Mouse (Mus musculus): ENCODE data around the gene Mfsd6. TPM values are rescaled to one million over a fixed set of nuclear protein-coding genes. Genes with fewer than 3 reads are reported as not detected.

The Mfsd6 gene
- polyA plus RNA-seq, 1 experiment: 9.2 TPM

- DNase-seq: no peak
- no peak overlapping the region for H3K4me3 ChIP-seq (ENCODE audit: control insufficient read depth, insufficient read depth, low read length)
- no peak for TF ChIP-seq POLR2A (IDR thresholded peaks at IDR 0.05; ENCODE audit: control insufficient read depth, extremely low read depth, insufficient read depth, low read length, poor library complexity)
- TF ChIP-seq CTCF (IDR thresholded peaks at IDR 0.05; ENCODE audit: borderline replicate concordance, control insufficient read depth, extremely low read depth, insufficient read depth, low read length, poor library complexity): no peak
- no peak overlapping the region for H3K27ac ChIP-seq (ENCODE audit: control insufficient read depth, insufficient read depth, low read length)
- WGBS: 100% methylated on average over 1 of the region's 1 CpGs
- H3K36me3 ChIP-seq (ENCODE audit: control insufficient read depth, insufficient read depth, low read length): no peaks in the 10 kb centered on the region
- no peaks in the 10 kb centered on the region for H3K27me3 ChIP-seq (ENCODE audit: control insufficient read depth, insufficient read depth, low read length)
- H3K4me1 ChIP-seq (replicated peaks; ENCODE audit: control insufficient read depth, insufficient read depth, low read length): peaks cover 6% of the 10 kb centered on the region; the same call in 1 of the 2 replicates
Observed at GRCm38 (mm10) chr1:52730258-52730657, 3.0 kb upstream of the Mfsd6 start.

- Histone ChIP-seq H3K4me1 (replicated peaks; ENCODE audit: control insufficient read depth, insufficient read depth, low read length) (peaks cover 4% of the 10 kb centered on the region; the same call in 1 of the 2 replicates), H3K36me3 (ENCODE audit: control insufficient read depth, insufficient read depth, low read length) (no peaks in the 10 kb centered on the region), H3K4me3 (ENCODE audit: control insufficient read depth, insufficient read depth, low read length) (no peak overlapping the region), H3K27me3 (ENCODE audit: control insufficient read depth, insufficient read depth, low read length) (no peaks in the 10 kb centered on the region), H3K27ac (ENCODE audit: control insufficient read depth, insufficient read depth, low read length) (no peak overlapping the region)
- WGBS: 91% methylated on average over 5 of the region's 5 CpGs
- TF ChIP-seq POLR2A (IDR thresholded peaks at IDR 0.05; ENCODE audit: control insufficient read depth, extremely low read depth, insufficient read depth, low read length, poor library complexity): no peak
- TF ChIP-seq CTCF (IDR thresholded peaks at IDR 0.05; ENCODE audit: borderline replicate concordance, control insufficient read depth, extremely low read depth, insufficient read depth, low read length, poor library complexity): no peak
- no peak for DNase-seq
Observed at GRCm38 (mm10) chr1:52728857-52729489, 1.7 kb upstream of the Mfsd6 start.

GRCm38 (mm10) chr1:52726371-52727055 is 749 bp downstream of the Mfsd6 start:
- under 1% methylated on average over 55 of the region's 56 CpGs for WGBS
- Histone ChIP-seq H3K27me3 (ENCODE audit: control insufficient read depth, insufficient read depth, low read length) (no peaks in the 10 kb centered on the region), H3K36me3 (ENCODE audit: control insufficient read depth, insufficient read depth, low read length) (no peaks in the 10 kb centered on the region), H3K4me3 (ENCODE audit: control insufficient read depth, insufficient read depth, low read length) (peak overlapping the region; percentile 72), H3K4me1 (replicated peaks; ENCODE audit: control insufficient read depth, insufficient read depth, low read length) (peaks cover 4% of the 10 kb centered on the region; the same call in 1 of the 2 replicates), H3K27ac (ENCODE audit: control insufficient read depth, insufficient read depth, low read length) (0 out of 2 replicates have a peak overlapping the region, but pooled peaks have one; percentile 28)
- peak; percentile 71 for DNase-seq
- no peak for TF ChIP-seq CTCF (IDR thresholded peaks at IDR 0.05; ENCODE audit: borderline replicate concordance, control insufficient read depth, extremely low read depth, insufficient read depth, low read length, poor library complexity)
- TF ChIP-seq POLR2A (IDR thresholded peaks at IDR 0.05; ENCODE audit: control insufficient read depth, extremely low read depth, insufficient read depth, low read length, poor library complexity): peak; percentile 41; the same call in 1 of the 2 replicates

- Histone ChIP-seq H3K4me1 (replicated peaks; ENCODE audit: control insufficient read depth, insufficient read depth, low read length) (peaks cover 4% of the 10 kb centered on the region; the same call in 1 of the 2 replicates), H3K27ac (ENCODE audit: control insufficient read depth, insufficient read depth, low read length) (no peak overlapping the region), H3K4me3 (ENCODE audit: control insufficient read depth, insufficient read depth, low read length) (no peak overlapping the region), H3K27me3 (ENCODE audit: control insufficient read depth, insufficient read depth, low read length) (no peaks in the 10 kb centered on the region), H3K36me3 (ENCODE audit: control insufficient read depth, insufficient read depth, low read length) (no peaks in the 10 kb centered on the region)
- 32% methylated on average over 4 of the region's 4 CpGs for WGBS
- TF ChIP-seq CTCF (IDR thresholded peaks at IDR 0.05; ENCODE audit: borderline replicate concordance, control insufficient read depth, extremely low read depth, insufficient read depth, low read length, poor library complexity) (no peak), POLR2A (IDR thresholded peaks at IDR 0.05; ENCODE audit: control insufficient read depth, extremely low read depth, insufficient read depth, low read length, poor library complexity) (no peak)
- no peak for DNase-seq
Observed at GRCm38 (mm10) chr1:52722586-52722985, 4.7 kb downstream of the Mfsd6 start.

- Histone ChIP-seq H3K27me3 (ENCODE audit: control insufficient read depth, insufficient read depth, low read length) (no peaks in the 10 kb centered on the region), H3K36me3 (ENCODE audit: control insufficient read depth, insufficient read depth, low read length) (no peaks in the 10 kb centered on the region), H3K4me1 (replicated peaks; ENCODE audit: control insufficient read depth, insufficient read depth, low read length) (no peaks in the 10 kb centered on the region), H3K27ac (ENCODE audit: control insufficient read depth, insufficient read depth, low read length) (no peak overlapping the region), H3K4me3 (ENCODE audit: control insufficient read depth, insufficient read depth, low read length) (no peak overlapping the region)
- peak; percentile 14 for DNase-seq
- 85% methylated on average over 5 of the region's 5 CpGs for WGBS
- no peak for TF ChIP-seq CTCF (IDR thresholded peaks at IDR 0.05; ENCODE audit: borderline replicate concordance, control insufficient read depth, extremely low read depth, insufficient read depth, low read length, poor library complexity)
- TF ChIP-seq POLR2A (IDR thresholded peaks at IDR 0.05; ENCODE audit: control insufficient read depth, extremely low read depth, insufficient read depth, low read length, poor library complexity): no peak
Observed at GRCm38 (mm10) chr1:52719096-52719495, 8.2 kb downstream of the Mfsd6 start.

- H3K4me3 ChIP-seq (ENCODE audit: control insufficient read depth, insufficient read depth, low read length): no peak overlapping the region
- no peak for TF ChIP-seq CTCF (IDR thresholded peaks at IDR 0.05; ENCODE audit: borderline replicate concordance, control insufficient read depth, extremely low read depth, insufficient read depth, low read length, poor library complexity)
- TF ChIP-seq POLR2A (IDR thresholded peaks at IDR 0.05; ENCODE audit: control insufficient read depth, extremely low read depth, insufficient read depth, low read length, poor library complexity): no peak
- WGBS: 84% methylated on average over 3 of the region's 3 CpGs
- DNase-seq: no peak
- no peaks in the 10 kb centered on the region for H3K4me1 ChIP-seq (replicated peaks; ENCODE audit: control insufficient read depth, insufficient read depth, low read length)
- H3K27ac ChIP-seq (ENCODE audit: control insufficient read depth, insufficient read depth, low read length): no peak overlapping the region
- H3K36me3 ChIP-seq (ENCODE audit: control insufficient read depth, insufficient read depth, low read length): no peaks in the 10 kb centered on the region
- H3K27me3 ChIP-seq (ENCODE audit: control insufficient read depth, insufficient read depth, low read length): no peaks in the 10 kb centered on the region
Observed at GRCm38 (mm10) chr1:52718068-52718748, 9.1 kb downstream of the Mfsd6 start.
